Mouse (Mus musculus) hindbrain, embryonic 16.5 days (tissue): ENCODE results near the gene Dnajb6. TPM values are rescaled to one million over a fixed set of nuclear protein-coding genes. Genes with fewer than 3 reads are reported as not detected.
"Not testable (repeated sequence)": the region's sequence is repeated elsewhere in the genome, so short reads cannot be mapped to it uniquely, and the experiment has no call there.

ENCODE experiments used
- ATAC-seq: fragments of 200-750 bp; cut with Nextera tagmentation; 2 replicates; pipeline ENCODE4 v1.8.0; 2017; ENCODE audit warnings: moderate TSS enrichment, moderate library complexity
- H3K27ac ChIP-seq: fragments of 300-500 bp; sonication (generic); 2 replicates; pipeline ENCODE4 v1.5.1; 2014; ENCODE audit warnings: low read depth, mild to moderate bottlenecking, control low read depth, low read length, moderate library complexity
- H3K27me3 ChIP-seq: fragments of 300-500 bp; sonication (generic); replicated peaks from 2 replicates; pipeline ENCODE4 v1.6.1; 2014; ENCODE audit warnings: low read length; ENCODE audit not compliant: control insufficient read depth, insufficient read depth
- H3K36me3 ChIP-seq: fragments of 300-500 bp; sonication (generic); 2 replicates; pipeline ENCODE4 v1.6.1; 2014; ENCODE audit warnings: mild to moderate bottlenecking, low read length, moderate library complexity, mixed read lengths; ENCODE audit not compliant: control insufficient read depth, insufficient read depth
- H3K4me1 ChIP-seq: fragments of 300-500 bp; sonication (generic); 2 replicates; pipeline ENCODE4 v1.6.1; 2014; ENCODE audit warnings: low read depth, low read length; ENCODE audit not compliant: control insufficient read depth, insufficient read depth
- H3K4me2 ChIP-seq: fragments of 300-500 bp; sonication (generic); 2 replicates; pipeline ENCODE4 v1.6.1; 2014; ENCODE audit warnings: mild to moderate bottlenecking, low read length, control low read depth, moderate library complexity
- H3K4me3 ChIP-seq: fragments of 300-500 bp; sonication (generic); 2 replicates; pipeline ENCODE4 v1.5.1; 2014; ENCODE audit warnings: mild to moderate bottlenecking, low read length, control low read depth, moderate library complexity
- H3K9ac ChIP-seq: fragments of 300-500 bp; sonication (generic); 2 replicates; pipeline ENCODE4 v1.6.1; 2014; ENCODE audit warnings: low read depth, mild to moderate bottlenecking, control low read depth, low read length, moderate library complexity
- H3K9me3 ChIP-seq: fragments of 300-500 bp; sonication (generic); 2 replicates; pipeline ENCODE4 v1.6.1; 2014; ENCODE audit warnings: mild to moderate bottlenecking, low read length, moderate library complexity; ENCODE audit not compliant: control insufficient read depth
- WGBS: fragments of 180-500 bp; shearing (Covaris S2); extraction: QIAGEN DNeasy Blood & Tissue Kit; methylation state at CpG from one replicate; pipeline ENCODE4 v1.1.7; 2014; 5-methylcytosine and 5-hydroxymethylcytosine counted together
- polyA plus RNA-seq: library from polyadenylated mRNA; unstranded; fragments of >200 nt; fragmentation: Nextera tagmentation; extraction: Ambion mirVana; gene quantifications from 2 replicates; pipeline ENCODE4 v1.2.1, GENCODE M21; 2015

Dnajb6 gene
- polyA plus RNA-seq, 1 experiment from 2014 or later: 286 TPM

DNA sequence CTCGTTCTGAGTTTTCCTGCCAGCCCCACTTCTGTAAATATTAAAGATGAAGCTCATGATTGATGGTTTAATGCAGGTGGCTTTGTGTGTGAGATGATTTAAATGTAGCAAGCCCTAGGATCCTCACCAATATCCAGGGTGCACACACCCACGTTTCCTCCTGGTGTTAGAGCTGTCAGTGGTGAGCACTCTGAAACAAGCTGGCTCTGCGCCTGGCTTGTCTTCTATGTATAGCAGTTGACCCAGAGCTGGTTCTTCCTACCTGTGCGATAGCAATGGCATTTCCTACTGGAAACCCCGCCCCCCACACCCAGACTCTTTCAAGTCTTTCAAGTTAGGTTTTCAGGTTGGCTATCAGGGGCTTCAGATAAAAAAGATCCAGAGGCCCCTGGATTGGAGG lies 39.9 kb downstream of the Dnajb6 start:
- WGBS: 92% methylated on average over 5 of the region's 5 CpGs

DNA sequence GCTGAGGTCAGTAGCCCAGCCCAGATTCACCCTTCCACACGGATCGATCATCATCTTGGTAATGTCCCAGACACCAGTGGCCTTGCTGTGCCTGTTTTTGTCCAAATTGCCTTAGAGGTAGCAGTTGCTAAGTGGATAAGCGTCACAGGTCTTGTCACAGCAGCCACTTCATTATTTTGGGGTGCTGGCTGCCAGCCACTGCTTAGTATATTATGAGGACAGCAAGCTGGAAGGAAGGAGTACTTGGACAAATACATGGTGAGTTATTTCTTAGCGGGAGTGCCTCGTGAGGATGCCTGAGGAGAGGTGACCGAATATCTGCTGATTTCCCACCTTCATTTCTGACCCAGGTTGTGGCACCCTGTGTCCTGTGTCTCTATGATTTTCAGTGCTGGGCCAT lies 42.5 kb downstream of the Dnajb6 start:
- Histone ChIP-seq H3K36me3 (peaks cover 4% of the 10 kb centered on the region; the same call in 1 of the 2 replicates), H3K27ac (no peak overlapping the region), H3K9me3 (no peaks in the 10 kb centered on the region), H3K9ac (no peak overlapping the region), H3K27me3 (no peaks in the 10 kb centered on the region), H3K4me3 (no peak overlapping the region), H3K4me1 (no peaks in the 10 kb centered on the region), H3K4me2 (no peak overlapping the region)
- 95% methylated on average over 6 of the region's 6 CpGs for WGBS
- no peak for ATAC-seq

More for the DNA sequence above, 39.9 kb downstream of the Dnajb6 start:
- Histone ChIP-seq H3K4me3 (no peak overlapping the region), H3K9me3 (no peaks in the 10 kb centered on the region), H3K27ac (no peak overlapping the region), H3K27me3 (no peaks in the 10 kb centered on the region), H3K4me2 (no peak overlapping the region), H3K36me3 (peaks cover 4% of the 10 kb centered on the region; the same call in 1 of the 2 replicates), H3K9ac (no peak overlapping the region), H3K4me1 (no peaks in the 10 kb centered on the region)
- no peak for ATAC-seq

DNA sequence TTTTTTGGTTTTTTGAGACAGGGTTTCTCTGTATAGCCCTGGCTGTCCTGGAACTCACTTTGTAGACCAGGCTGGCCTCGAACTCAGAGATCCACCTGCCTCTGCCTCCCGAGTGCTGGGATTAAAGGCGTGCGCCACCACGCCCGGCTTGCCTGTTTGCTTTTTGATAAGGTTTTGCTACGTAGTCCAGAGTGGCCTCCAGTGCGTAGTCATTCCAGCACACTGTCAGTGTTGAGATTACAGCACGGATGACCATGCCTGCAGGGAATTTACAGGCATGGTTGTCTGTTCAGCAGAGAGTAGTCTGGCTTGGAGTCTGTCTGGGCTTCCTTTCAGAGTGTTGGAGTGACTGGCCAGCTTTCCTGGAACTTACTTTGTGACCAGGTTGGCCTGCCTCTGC lies 44.2 kb downstream of the Dnajb6 start:
- H3K27ac ChIP-seq, H3K4me2 ChIP-seq, ATAC-seq, H3K4me3 ChIP-seq, H3K9ac ChIP-seq, H3K36me3 ChIP-seq, H3K9me3 ChIP-seq, H3K27me3 ChIP-seq, H3K4me1 ChIP-seq: not testable (repeated sequence)
- WGBS: 94% methylated on average over 8 of the region's 9 CpGs

DNA sequence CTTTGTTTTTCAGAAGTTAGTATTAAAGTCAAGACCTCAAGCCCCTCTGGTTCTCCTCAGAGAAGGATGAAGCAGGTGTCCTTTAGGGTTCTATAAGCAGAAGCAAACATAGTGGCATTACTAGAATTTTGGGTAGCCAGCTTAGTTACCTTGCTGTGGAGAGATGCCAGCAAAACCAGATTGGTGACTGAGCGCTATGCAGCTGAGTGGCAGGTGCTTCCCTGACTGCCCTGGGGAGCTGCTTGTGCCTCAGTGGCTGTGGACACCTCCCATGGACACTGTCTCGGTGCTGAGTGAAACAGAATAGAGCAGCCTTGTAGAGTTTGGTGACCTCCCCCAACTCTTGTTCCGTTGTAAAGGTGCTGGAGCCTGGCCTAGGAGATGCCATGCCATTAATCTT lies 46.8 kb downstream of the Dnajb6 start:
- peaks cover 4% of the 10 kb centered on the region; the same call in 1 of the 2 replicates for H3K36me3 ChIP-seq
- H3K4me2 ChIP-seq: no peak overlapping the region
- no peak overlapping the region for H3K9ac ChIP-seq
- H3K27me3 ChIP-seq: no peaks in the 10 kb centered on the region
- no peak for ATAC-seq
- no peaks in the 10 kb centered on the region for H3K9me3 ChIP-seq
- 90% methylated on average over 3 of the region's 3 CpGs for WGBS
- no peak overlapping the region for H3K27ac ChIP-seq
- no peaks in the 10 kb centered on the region for H3K4me1 ChIP-seq
- no peak overlapping the region for H3K4me3 ChIP-seq

DNA sequence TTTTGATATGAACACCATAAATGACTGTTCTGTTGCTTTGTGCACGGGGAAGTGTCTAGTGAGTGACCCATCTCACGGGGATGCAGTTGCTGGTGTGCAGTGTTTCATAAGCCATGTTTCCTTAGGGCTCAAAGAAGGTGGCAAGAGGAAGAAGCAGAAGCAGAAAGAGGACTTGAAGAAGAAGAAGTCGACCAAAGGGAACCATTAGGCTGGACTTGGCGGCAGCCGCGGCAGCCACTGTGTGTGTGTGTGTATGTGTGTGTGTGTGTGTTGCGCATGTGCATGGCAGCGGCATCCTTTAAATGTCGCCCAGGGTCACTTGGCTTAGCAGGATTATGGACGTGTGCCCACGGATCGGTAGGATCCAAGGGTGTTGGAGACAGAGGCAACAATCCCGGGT lies 49.4 kb downstream of the Dnajb6 start:
- not testable (repeated sequence) for H3K27ac ChIP-seq, H3K36me3 ChIP-seq, ATAC-seq, H3K4me2 ChIP-seq, H3K27me3 ChIP-seq, H3K9ac ChIP-seq, H3K4me1 ChIP-seq, H3K4me3 ChIP-seq, H3K9me3 ChIP-seq
- WGBS: 94% methylated on average over 8 of the region's 13 CpGs

DNA sequence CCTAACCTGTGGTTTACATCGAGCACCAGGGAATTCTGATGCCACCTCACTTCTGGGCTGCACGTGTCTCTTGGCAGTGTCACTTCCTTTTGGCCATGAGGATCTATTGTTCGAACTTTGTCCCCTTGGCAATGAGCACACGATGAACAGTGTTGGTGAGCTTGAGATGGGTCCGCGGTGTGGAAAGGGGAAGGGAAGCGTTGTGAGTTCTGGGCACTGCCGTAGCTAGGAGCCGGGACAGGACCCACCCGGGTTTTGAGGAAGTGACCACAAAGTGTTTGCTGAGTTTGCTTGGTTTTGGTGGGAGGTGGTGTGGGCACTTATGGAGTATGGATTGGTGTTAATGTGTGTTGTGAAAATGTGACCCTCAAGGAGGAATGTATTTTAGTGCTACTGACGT lies 50.5 kb downstream of the Dnajb6 start:
- H3K4me3 ChIP-seq, H3K27me3 ChIP-seq, H3K27ac ChIP-seq, H3K4me1 ChIP-seq, H3K4me2 ChIP-seq, H3K9me3 ChIP-seq, ATAC-seq, H3K9ac ChIP-seq, H3K36me3 ChIP-seq: not testable (repeated sequence)
- WGBS: 92% methylated on average over 1 of the region's 11 CpGs

DNA sequence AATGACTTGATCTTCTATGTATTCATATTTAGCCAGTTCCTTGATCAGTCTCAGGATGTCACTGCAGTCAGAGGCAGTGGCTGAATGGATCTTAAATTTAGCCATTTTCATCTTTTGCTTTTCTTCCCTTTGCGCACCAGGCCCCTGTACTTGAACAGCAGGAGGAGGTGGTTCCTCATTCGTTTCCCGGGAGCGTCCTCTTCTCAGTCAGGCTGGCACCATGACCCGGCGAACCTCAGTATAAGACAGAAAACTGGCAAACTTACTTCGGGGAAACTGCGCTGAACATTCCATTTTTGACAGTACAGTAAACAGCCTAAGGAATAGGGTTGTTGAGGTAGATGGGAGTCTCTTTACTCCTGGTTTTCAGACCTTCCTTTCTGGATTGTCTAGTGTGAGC lies 59.4 kb downstream of the Dnajb6 start:
- 98% methylated on average over 5 of the region's 8 CpGs for WGBS
- H3K27ac ChIP-seq, H3K4me2 ChIP-seq, H3K9ac ChIP-seq, H3K27me3 ChIP-seq, ATAC-seq, H3K9me3 ChIP-seq, H3K4me1 ChIP-seq, H3K36me3 ChIP-seq, H3K4me3 ChIP-seq: not testable (repeated sequence)

DNA sequence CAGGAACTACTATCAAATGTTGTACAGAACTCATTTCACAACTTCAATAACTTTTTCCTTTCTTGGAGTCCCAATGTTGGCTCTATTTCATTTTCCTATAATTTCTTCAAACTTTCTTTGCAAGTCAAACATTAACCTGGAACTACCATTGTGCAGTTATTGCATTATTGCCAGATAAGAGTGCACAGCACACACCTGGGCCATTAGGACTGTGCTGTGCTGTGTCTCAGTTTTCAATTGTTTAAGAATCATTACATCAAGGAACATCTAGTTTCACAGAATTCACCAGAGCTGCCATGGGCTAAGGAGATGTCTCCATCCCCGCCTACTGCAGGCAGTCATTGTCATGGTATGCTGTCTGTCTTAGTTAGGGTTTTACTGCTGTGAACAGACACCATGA lies 73.5 kb downstream of the Dnajb6 start:
- 100% methylated on average over 1 of the region's 1 CpGs for WGBS
- no peaks in the 10 kb centered on the region for H3K4me1 ChIP-seq
- no peaks in the 10 kb centered on the region for H3K36me3 ChIP-seq
- no peak overlapping the region for H3K9ac ChIP-seq
- no peak for ATAC-seq
- no peak overlapping the region for H3K27ac ChIP-seq
- H3K4me3 ChIP-seq: no peak overlapping the region
- H3K9me3 ChIP-seq: no peaks in the 10 kb centered on the region
- H3K27me3 ChIP-seq: no peaks in the 10 kb centered on the region
- H3K4me2 ChIP-seq: no peak overlapping the region

DNA sequence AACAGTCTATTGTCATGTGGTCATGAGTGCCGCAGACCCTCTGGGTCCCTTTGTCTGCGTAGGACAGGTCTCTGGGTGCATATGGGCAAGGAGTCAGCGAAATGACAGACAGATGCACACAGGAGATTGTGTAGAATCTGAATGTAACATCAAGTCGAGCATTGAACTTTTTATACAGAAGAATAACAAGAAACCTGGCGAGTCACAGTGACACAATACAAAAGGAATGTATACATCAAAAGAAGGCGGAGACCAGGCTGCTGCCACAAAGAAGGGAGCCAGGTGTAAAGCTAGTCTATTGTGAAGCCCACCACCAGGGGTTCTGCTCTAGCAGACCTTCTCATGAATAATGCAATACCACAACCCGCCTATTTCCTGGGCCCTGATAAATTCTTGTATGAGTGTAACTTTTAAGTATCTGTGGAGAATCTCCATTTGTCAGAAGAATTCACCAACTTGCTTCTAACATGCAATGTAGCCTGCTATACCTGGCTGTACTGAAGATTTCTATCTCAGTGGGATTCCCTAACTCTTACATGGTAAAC lies 76.0 kb downstream of the Dnajb6 start:
- H3K4me1 ChIP-seq, H3K36me3 ChIP-seq, ATAC-seq: not testable (repeated sequence)

More for the DNA sequence above, 76.0 kb downstream of the Dnajb6 start:
- H3K27ac ChIP-seq, H3K4me2 ChIP-seq, H3K27me3 ChIP-seq, H3K4me3 ChIP-seq, H3K9ac ChIP-seq, H3K9me3 ChIP-seq: not testable (repeated sequence)
- 55% methylated on average over 7 of the region's 7 CpGs for WGBS
